Mouse (Mus musculus) neural tube, embryonic 14.5 days (tissue): ENCODE measurements at regions not wholly inside any gene's neighbourhood (a gene's known extent, or its start where the extent isn't known, plus 50 kb on each side); places are given as distances from the start of the nearest gene placed in this dataset.

Experiments used
- ATAC-seq: fragments of 200-750 bp; cut with Nextera tagmentation; 2 replicates; pipeline ENCODE4 v1.8.0; 2017; ENCODE audit warnings: low read depth, mild to moderate bottlenecking, moderate TSS enrichment, moderate library complexity
- H3K27ac ChIP-seq: fragments of 300-500 bp; sonication (generic); 2 replicates; pipeline ENCODE4 v1.5.1; 2014; ENCODE audit warnings: low read depth, mild to moderate bottlenecking, control low read depth, low read length, moderate library complexity, mixed read lengths
- H3K27me3 ChIP-seq: fragments of 300-500 bp; sonication (generic); 2 replicates; pipeline ENCODE4 v1.6.1; 2014; ENCODE audit warnings: low read length; ENCODE audit not compliant: control insufficient read depth, insufficient read depth
- H3K36me3 ChIP-seq: fragments of 300-500 bp; sonication (generic); 2 replicates; pipeline ENCODE4 v1.6.1; 2014; ENCODE audit warnings: low read length, mixed read lengths; ENCODE audit not compliant: control insufficient read depth, insufficient read depth
- H3K4me1 ChIP-seq: fragments of 300-500 bp; sonication (generic); 2 replicates; pipeline ENCODE4 v1.6.1; 2014; ENCODE audit warnings: low read length; ENCODE audit not compliant: control insufficient read depth, insufficient read depth
- H3K4me2 ChIP-seq: fragments of 300-500 bp; sonication (generic); 2 replicates; pipeline ENCODE4 v1.6.1; 2014; ENCODE audit warnings: mild to moderate bottlenecking, low read depth, low read length, control low read depth
- H3K4me3 ChIP-seq: fragments of 300-500 bp; sonication (generic); 2 replicates; pipeline ENCODE4 v1.5.1; 2014; ENCODE audit warnings: low read depth, low read length, control low read depth, mixed read lengths
- H3K9ac ChIP-seq: fragments of 300-500 bp; sonication (generic); replicated peaks from 2 replicates; pipeline ENCODE4 v1.6.1; 2014; ENCODE audit warnings: low read depth, mild to moderate bottlenecking, control low read depth, low read length, mixed read lengths
- H3K9me3 ChIP-seq: fragments of 300-500 bp; sonication (generic); 2 replicates; pipeline ENCODE4 v1.6.1; 2016; ENCODE audit warnings: low read length; ENCODE audit not compliant: control insufficient read depth
- WGBS: fragments of 180-500 bp; shearing (Covaris S2); extraction: QIAGEN DNeasy Blood & Tissue Kit; methylation state at CpG from one replicate; pipeline ENCODE4 v1.1.7; 2014; 5-methylcytosine and 5-hydroxymethylcytosine counted together

- H3K4me3 ChIP-seq, result no peak overlapping the region
- 10% methylated on average over 11 of the region's 11 CpGs for WGBS
- no peaks in the 10 kb centered on the region for H3K9me3 ChIP-seq
- H3K36me3 ChIP-seq, result no peaks in the 10 kb centered on the region
- H3K27me3 ChIP-seq, result peaks cover 86% of the 10 kb centered on the region
- H3K27ac ChIP-seq, result no peak overlapping the region
- no peak overlapping the region for H3K9ac ChIP-seq
- no peak for ATAC-seq
- H3K4me1 ChIP-seq, result no peaks in the 10 kb centered on the region
- no peak overlapping the region for H3K4me2 ChIP-seq
Observed at GRCm38 (mm10) chr7:49686992-49687391, 50.3 kb upstream of the Dbx1 start.
